Mouse (Mus musculus): Measurements from ENCODE around the gene Acot11.

DNA sequence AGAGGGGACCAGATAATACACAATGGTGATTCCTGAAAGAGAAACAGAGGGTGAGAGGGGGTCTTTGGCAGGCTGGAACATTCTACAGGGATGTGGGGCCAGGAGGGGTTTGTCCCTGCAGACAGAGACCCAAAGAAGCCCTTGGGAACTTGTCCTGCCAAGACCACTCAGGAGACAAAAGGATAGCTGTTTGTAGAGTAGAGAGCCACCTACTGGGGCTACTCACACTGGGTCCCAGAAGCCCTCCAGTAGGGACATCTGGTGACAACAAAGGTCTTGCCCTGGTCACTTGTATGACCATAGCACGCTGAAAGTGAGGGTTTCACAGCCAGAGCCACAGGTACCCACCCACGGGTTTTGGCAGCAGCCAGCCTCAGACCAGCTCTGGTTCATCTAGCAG, 1.1 kb upstream of the Acot11 start:
- TF ChIP-seq CTCF (IDR thresholded peaks at IDR 0.05): no peak
- no peak for TF ChIP-seq EP300 (IDR thresholded peaks at IDR 0.05)

Measured in lung, postnatal 0 days (tissue).